Mouse (Mus musculus) inflammation-experienced regulatory T-cells, adult 6 months (primary cell): ENCODE data around the gene Dok7. TPM values are rescaled to one million over a fixed set of nuclear protein-coding genes. Genes with fewer than 3 reads are reported as not detected.

Source experiments
- ATAC-seq: one replicate; pipeline ENCODE4 v1.8.0; 2017
- polyA plus RNA-seq, 3 experiments: library from polyadenylated mRNA; unstranded; fragments of 100-300 nt; shearing (Covaris generic); gene quantifications; one replicate each; pipeline ENCODE4 v1.2.1; 2017

Gene Dok7
- polyA plus RNA-seq, 3 experiments from 2014 or later: 0.95 TPM; not detected in 2

DNA sequence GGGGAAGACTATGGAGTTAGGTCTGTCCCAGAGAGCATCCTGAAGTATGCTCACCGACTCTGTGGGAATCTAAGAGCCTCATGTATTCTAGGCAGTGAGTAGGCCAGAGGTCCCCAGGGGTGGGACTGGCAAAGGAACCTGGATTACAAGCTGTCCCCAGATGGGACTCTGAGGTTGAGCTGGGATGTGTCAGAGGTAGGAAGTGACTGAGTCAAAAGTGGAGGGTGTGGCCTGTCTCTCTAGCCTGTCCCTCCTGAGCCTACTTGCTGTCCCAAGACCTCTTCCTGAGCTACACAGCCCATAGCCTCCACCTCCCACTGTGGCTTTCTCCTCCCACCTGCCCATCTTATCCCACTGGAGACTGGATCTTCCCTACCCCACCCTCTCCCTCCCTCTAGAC, 1.6 kb downstream of the Dok7 start:
- no peak for ATAC-seq

DNA sequence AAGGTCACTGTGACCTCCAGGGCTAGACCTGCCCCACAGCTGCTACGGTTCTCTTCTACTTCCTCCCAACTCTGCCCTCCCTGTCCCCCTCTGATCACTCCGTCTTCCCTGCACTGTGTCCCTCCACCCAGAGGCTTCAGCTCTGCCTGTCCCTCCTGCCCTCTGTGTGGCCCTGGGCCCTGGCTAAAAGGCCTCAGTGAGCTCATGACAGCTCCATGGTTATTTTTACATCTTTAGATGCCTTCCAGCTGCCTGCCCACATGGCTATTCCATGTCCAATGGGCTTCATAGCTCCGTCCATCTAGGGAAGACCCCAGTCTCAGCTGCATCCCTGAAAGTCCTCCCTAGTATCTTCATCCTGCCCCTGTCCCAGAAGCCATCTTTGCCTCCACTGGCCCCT, 3.5 kb downstream of the Dok7 start:
- no peak for ATAC-seq

DNA sequence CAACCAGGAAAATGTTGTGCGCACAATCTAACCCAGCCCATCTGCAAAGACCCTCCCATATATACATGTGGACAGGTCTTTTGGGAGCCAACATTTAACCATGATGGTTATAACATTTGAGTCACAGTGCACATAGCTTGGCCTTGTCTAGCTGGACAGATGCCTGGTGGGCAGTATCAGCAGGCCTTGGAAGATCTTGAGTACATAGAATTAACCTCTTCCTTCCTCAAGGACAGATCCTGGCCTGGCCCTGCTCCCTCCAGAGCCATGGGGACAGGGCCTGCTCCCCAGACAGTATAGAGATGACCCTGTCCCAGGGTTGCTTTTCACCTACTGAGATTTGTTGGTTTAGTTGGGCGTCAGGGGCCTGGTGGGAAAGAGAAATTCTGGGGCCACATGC, 13.3 kb downstream of the Dok7 start:
- ATAC-seq: no peak

DNA sequence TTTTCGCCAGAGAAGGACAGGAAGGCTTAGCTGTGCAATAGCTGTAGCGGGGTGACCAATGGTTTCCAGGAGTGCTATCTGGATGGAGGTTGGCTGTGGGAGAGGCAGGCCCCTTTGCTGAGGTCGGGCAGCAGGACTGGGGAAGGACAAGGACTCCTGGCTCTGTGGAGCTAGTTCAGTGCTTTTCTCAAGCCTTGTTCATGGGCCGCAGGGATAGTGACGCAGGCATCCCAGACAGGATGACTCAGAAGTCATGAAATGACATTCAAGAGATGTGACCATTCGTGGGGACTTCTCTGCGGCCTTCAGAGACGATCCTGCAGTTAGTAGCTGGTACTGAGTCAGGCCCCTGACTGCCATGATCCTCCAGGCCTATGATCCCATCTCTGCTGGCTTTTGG, 13.7 kb downstream of the Dok7 start:
- no peak for ATAC-seq

DNA sequence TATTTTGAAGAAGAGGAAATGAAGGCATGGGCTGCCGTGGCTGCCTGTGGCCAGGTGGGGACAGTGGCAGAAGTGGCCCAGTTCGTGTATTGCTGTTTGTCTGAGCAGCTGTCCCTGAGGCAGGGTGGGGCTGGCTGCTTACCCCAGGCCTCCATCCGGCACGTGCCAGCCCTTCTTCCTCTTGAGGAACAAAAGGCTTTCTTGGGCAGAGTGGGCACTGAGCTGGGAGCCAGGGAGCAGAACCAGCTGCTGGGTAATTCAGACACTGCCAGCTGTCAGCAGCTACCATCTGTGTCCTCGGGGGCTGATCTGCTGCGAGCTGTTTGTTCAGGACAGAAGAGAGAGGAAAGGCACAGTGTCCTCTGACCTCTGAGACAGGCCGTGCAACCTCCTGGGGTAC, 14.4 kb downstream of the Dok7 start:
- no peak for ATAC-seq

GRCm38 (mm10) chr5:35071855-35072254, 15.3 kb downstream of the Dok7 start:
- ATAC-seq: no peak

DNA sequence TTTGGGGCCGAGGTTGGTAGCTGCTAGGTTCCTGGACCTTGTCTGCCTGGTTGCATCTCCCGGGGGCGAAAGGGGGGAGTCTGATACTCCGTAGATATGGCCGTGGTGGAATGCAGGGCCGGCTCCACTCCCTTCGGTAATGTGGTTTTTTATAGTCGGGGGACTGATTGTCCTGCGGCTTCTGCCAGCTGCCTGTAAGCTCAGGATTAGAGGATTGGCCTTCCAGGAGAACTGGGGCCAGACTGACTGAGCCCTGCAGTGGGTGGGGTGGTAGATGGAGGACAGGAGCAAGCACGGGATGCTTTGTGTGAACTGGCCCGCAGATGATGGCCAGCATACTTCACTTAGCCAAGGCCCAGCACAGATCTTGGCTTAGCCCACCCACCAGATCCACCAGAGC, 16.7 kb downstream of the Dok7 start:
- no peak for ATAC-seq

- no peak for ATAC-seq
These were observed 17.4 kb downstream of the Dok7 start for GRCm38 (mm10) chr5:35073992-35074391.

- no peak for ATAC-seq
These were observed 19.8 kb downstream of the Dok7 start for GRCm38 (mm10) chr5:35076369-35076768.

DNA sequence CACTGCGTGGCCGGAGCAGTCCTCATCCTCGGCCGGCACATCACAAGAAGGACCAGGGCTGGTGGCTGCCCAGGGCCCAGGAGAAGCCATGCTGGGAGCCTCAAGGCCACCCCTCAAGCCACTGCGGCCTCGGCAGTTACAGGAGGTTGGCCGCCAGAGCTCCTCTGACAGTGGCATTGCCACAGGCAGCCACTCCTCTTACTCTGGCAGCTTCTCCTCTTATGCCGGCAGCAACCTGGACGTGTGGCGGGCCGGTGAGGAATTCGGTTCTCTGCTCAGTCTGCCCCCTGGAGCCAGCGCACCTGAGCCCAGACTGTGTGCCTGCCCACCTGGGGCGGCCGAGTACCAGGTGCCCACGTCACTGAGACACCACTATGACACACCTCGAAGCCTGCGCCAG, 22.5 kb downstream of the Dok7 start:
- ATAC-seq: no peak

- no peak for ATAC-seq
These were observed 28.3 kb downstream of the Dok7 start for GRCm38 (mm10) chr5:35084913-35085312.

- ATAC-seq: no peak
These were observed 32.4 kb downstream of the Dok7 start for GRCm38 (mm10) chr5:35088785-35089613.

DNA sequence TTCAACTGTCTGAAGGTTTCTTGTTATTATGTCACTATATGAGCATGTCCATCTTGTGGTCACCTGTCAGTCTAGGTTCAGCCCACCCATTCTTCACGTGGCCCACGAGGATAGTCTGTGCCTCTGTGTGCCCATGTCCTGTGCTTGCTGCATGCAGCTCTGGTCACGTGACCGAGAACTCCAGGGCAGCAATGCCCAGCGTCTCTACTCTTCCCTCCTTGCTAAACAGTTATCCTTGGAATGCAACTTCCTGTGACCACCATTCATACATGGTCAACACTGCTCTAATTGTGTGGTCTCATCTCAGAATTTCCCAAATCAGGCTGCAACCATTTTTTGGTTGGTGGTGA, 33.0 kb downstream of the Dok7 start:
- ATAC-seq: no peak

DNA sequence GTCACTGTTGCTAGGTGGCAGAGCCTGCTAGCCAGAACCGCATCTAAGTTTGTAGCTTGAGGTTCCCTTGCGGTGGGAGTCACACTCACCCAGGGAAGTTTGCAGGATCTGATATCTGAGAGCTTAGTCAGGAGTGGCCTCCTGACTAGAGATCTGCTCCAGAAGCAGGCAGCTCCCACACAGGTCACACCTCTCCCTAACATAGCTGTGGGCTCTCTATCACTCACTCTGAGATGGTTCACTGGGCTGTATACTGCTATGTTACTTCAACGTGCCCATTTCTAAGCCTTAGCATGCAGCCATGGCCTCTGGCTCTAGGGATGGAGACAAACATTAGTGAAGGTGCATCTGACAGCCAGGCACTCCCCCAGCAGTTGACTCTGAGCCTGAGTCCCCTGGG, 35.1 kb downstream of the Dok7 start:
- no peak for ATAC-seq

- no peak for ATAC-seq
These were observed 46.5 kb downstream of the Dok7 start for GRCm38 (mm10) chr5:35103086-35103485.

- no peak for ATAC-seq
These were observed 47.0 kb downstream of the Dok7 start for GRCm38 (mm10) chr5:35103528-35103927.

- ATAC-seq: no peak
These were observed 47.8 kb downstream of the Dok7 start for GRCm38 (mm10) chr5:35104183-35104959.

GRCm38 (mm10) chr5:35104960-35105921, 48.7 kb downstream of the Dok7 start, which contains the start of gene Lrpap1:
Gene Lrpap1, minus strand, starts transcription at chr5:35105766.
- ATAC-seq: peak; percentile 97

GRCm38 (mm10) chr5:35105922-35106298, 49.3 kb downstream of the Dok7 start:
- no peak for ATAC-seq

- no peak for ATAC-seq
These were observed 55.9 kb downstream of the Dok7 start for GRCm38 (mm10) chr5:35112444-35112843.

DNA sequence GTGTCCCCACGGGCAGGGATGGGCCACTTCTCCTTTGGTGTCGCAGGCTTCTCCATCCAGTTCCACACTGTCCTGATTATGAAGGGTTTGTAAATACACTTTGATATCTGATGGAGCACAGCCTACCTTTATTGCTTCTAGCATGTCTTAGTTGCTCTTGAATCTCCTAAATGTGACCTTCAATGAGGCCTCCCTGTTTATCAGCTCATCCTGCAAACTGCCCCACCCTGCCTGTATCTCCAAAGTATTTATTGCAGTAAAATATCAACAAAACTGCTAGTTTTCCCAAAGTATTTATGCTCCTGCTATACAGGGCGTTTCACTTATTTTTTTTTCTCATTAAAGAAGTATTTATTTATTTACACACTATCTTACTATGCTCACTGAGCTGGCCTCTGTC, 59.4 kb downstream of the Dok7 start:
- ATAC-seq: no peak

DNA sequence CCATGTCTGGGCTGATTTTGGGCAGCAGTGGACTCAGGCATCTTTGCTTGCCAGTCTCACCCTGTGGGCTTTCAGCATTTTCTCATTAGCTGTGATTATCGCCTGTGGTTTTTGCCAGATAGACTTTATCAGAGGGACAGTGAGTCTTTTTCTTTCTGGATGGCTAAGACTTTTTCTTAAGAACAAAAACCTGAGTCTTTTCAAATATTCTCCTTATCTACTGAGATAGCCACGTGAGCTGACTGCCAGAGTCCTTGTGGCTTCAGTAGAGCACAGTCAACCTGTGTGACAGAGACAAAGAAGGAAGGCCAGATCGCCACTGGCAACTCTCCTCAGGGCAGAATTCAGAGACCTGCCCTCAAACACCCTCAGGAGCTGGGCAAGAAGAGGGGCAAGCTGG, 61.1 kb downstream of the Dok7 start:
- no peak for ATAC-seq

- no peak for ATAC-seq
These were observed 61.9 kb downstream of the Dok7 start for GRCm38 (mm10) chr5:35118418-35118817.
